Mouse (Mus musculus): ENCODE data around the gene Sncg. TPM values are rescaled to one million over a fixed set of nuclear protein-coding genes. Genes with fewer than 3 reads are reported as not detected.

Sncg gene
- total and polyA plus RNA-seq, 2 experiments from 2014 or later, result 0.31 to 0.92 TPM

GRCm38 (mm10) chr14:34375941-34376340 lies 1.4 kb upstream of the Sncg start:
- Histone ChIP-seq H3K9ac (replicated peaks; ENCODE audit: low read depth, low read length) (no peak overlapping the region), H3K4me1 (ENCODE audit: control insufficient read depth, insufficient read depth) (peaks cover 6% of the 10 kb centered on the region; the same call in 1 of the 2 replicates), H3K27me3 (ENCODE audit: control insufficient read depth, insufficient read depth, low read length) (no peaks in the 10 kb centered on the region), H3K36me3 (replicated peaks; ENCODE audit: control insufficient read depth, insufficient read depth, low read length) (no peaks in the 10 kb centered on the region), H3K4me2 (ENCODE audit: low read depth, low read length) (peak overlapping the region; percentile 51), H3K27ac (ENCODE audit: low read depth) (peak overlapping the region; percentile 67), H3K9me3 (replicated peaks; ENCODE audit: control insufficient read depth, low read length) (no peaks in the 10 kb centered on the region), H3K4me3 (ENCODE audit: low read depth, low read length) (peak overlapping the region; percentile 36)
- DNase-seq (ENCODE audit: low spot score) (no peak), ATAC-seq (ENCODE audit: insufficient read depth, low read depth) (no peak)
- no peak for TF ChIP-seq CTCF (IDR thresholded peaks at IDR 0.05; ENCODE audit: low read depth)
- no peak for TF ChIP-seq EP300 (IDR thresholded peaks at IDR 0.05; ENCODE audit: low read depth)
- WGBS, result 59% methylated on average over 5 of the region's 5 CpGs

- Histone ChIP-seq H3K27me3 (ENCODE audit: control insufficient read depth, insufficient read depth, low read length) (no peaks in the 10 kb centered on the region), H3K4me1 (ENCODE audit: control insufficient read depth, insufficient read depth) (peaks cover 6% of the 10 kb centered on the region; the same call in 1 of the 2 replicates), H3K9ac (replicated peaks; ENCODE audit: low read depth, low read length) (no peak within 1 kb of the TSS), H3K9me3 (replicated peaks; ENCODE audit: control insufficient read depth, low read length) (no peaks in the 10 kb centered on the region), H3K36me3 (replicated peaks; ENCODE audit: control insufficient read depth, insufficient read depth, low read length) (no peaks in the 10 kb centered on the region), H3K4me3 (ENCODE audit: low read depth, low read length) (peak within 1 kb of the TSS; percentile 36), H3K27ac (ENCODE audit: low read depth) (peak within 1 kb of the TSS; percentile 67), H3K4me2 (ENCODE audit: low read depth, low read length) (peak within 1 kb of the TSS; percentile 51)
- WGBS, result 66% methylated on average over 13 of the region's 13 CpGs
- ATAC-seq (ENCODE audit: insufficient read depth, low read depth) (no peak), DNase-seq (ENCODE audit: low spot score) (no peak)
- TF ChIP-seq CTCF (IDR thresholded peaks at IDR 0.05; ENCODE audit: low read depth), result no peak
- no peak for TF ChIP-seq EP300 (IDR thresholded peaks at IDR 0.05; ENCODE audit: low read depth)
Measured at GRCm38 (mm10) chr14:34375415-34375904, 871 bp upstream of the Sncg start, which contains the start of gene Mmrn2. Mmrn2 (plus strand) TSS chr14:34375465.

GRCm38 (mm10) chr14:34373581-34373980 lies 1.0 kb downstream of the Sncg start:
- H3K9ac ChIP-seq (replicated peaks; ENCODE audit: low read depth, low read length), result no peak overlapping the region
- H3K9me3 ChIP-seq (replicated peaks; ENCODE audit: control insufficient read depth, low read length), result no peaks in the 10 kb centered on the region
- peaks cover 5% of the 10 kb centered on the region; the same call in 1 of the 2 replicates for H3K4me1 ChIP-seq (ENCODE audit: control insufficient read depth, insufficient read depth)
- no peak for TF ChIP-seq EP300 (IDR thresholded peaks at IDR 0.05; ENCODE audit: low read depth)
- TF ChIP-seq CTCF (IDR thresholded peaks at IDR 0.05; ENCODE audit: low read depth), result no peak
- H3K4me2 ChIP-seq (ENCODE audit: low read depth, low read length), result no peak overlapping the region
- DNase-seq (ENCODE audit: low spot score) (no peak), ATAC-seq (ENCODE audit: insufficient read depth, low read depth) (no peak)
- H3K27me3 ChIP-seq (ENCODE audit: control insufficient read depth, insufficient read depth, low read length), result no peaks in the 10 kb centered on the region
- 82% methylated on average over 6 of the region's 6 CpGs for WGBS
- no peak overlapping the region for H3K27ac ChIP-seq (ENCODE audit: low read depth)
- H3K36me3 ChIP-seq (replicated peaks; ENCODE audit: control insufficient read depth, insufficient read depth, low read length), result no peaks in the 10 kb centered on the region
- no peak overlapping the region for H3K4me3 ChIP-seq (ENCODE audit: low read depth, low read length)

GRCm38 (mm10) chr14:34372646-34373045 lies 1.9 kb downstream of the Sncg start:
- DNase-seq (ENCODE audit: low spot score) (no peak), ATAC-seq (ENCODE audit: insufficient read depth, low read depth) (peak; percentile 25; the same call in 1 of the 2 replicates)
- H3K27me3 ChIP-seq (ENCODE audit: control insufficient read depth, insufficient read depth, low read length), result no peaks in the 10 kb centered on the region
- H3K4me1 ChIP-seq (ENCODE audit: control insufficient read depth, insufficient read depth), result no peaks in the 10 kb centered on the region
- no peak overlapping the region for H3K27ac ChIP-seq (ENCODE audit: low read depth)
- TF ChIP-seq CTCF (IDR thresholded peaks at IDR 0.05; ENCODE audit: low read depth) (peak; percentile 84), EP300 (IDR thresholded peaks at IDR 0.05; ENCODE audit: low read depth) (no peak)
- H3K36me3 ChIP-seq (replicated peaks; ENCODE audit: control insufficient read depth, insufficient read depth, low read length), result no peaks in the 10 kb centered on the region
- H3K9me3 ChIP-seq (replicated peaks; ENCODE audit: control insufficient read depth, low read length), result no peaks in the 10 kb centered on the region
- no peak overlapping the region for H3K9ac ChIP-seq (replicated peaks; ENCODE audit: low read depth, low read length)
- H3K4me2 ChIP-seq (ENCODE audit: low read depth, low read length), result no peak overlapping the region
- no peak overlapping the region for H3K4me3 ChIP-seq (ENCODE audit: low read depth, low read length)
- 83% methylated on average over 6 of the region's 6 CpGs for WGBS

- Histone ChIP-seq H3K36me3 (replicated peaks; ENCODE audit: control insufficient read depth, insufficient read depth, low read length) (no peaks in the 10 kb centered on the region), H3K4me2 (ENCODE audit: low read depth, low read length) (no peak overlapping the region), H3K27ac (ENCODE audit: low read depth) (no peak overlapping the region), H3K9me3 (replicated peaks; ENCODE audit: control insufficient read depth, low read length) (no peaks in the 10 kb centered on the region), H3K9ac (replicated peaks; ENCODE audit: low read depth, low read length) (no peak overlapping the region), H3K4me3 (ENCODE audit: low read depth, low read length) (no peak overlapping the region), H3K27me3 (ENCODE audit: control insufficient read depth, insufficient read depth, low read length) (no peaks in the 10 kb centered on the region), H3K4me1 (ENCODE audit: control insufficient read depth, insufficient read depth) (no peaks in the 10 kb centered on the region)
- 88% methylated on average over 2 of the region's 2 CpGs for WGBS
- TF ChIP-seq CTCF (IDR thresholded peaks at IDR 0.05; ENCODE audit: low read depth), result no peak
- TF ChIP-seq EP300 (IDR thresholded peaks at IDR 0.05; ENCODE audit: low read depth), result no peak
- DNase-seq (ENCODE audit: low spot score), result no peak
- no peak for ATAC-seq (ENCODE audit: insufficient read depth, low read depth)
Measured at GRCm38 (mm10) chr14:34371763-34372162, 2.8 kb downstream of the Sncg start.

GRCm38 (mm10) chr14:34370921-34371320 lies 3.7 kb downstream of the Sncg start:
- Histone ChIP-seq H3K9ac (replicated peaks; ENCODE audit: low read depth, low read length) (no peak overlapping the region), H3K27me3 (ENCODE audit: control insufficient read depth, insufficient read depth, low read length) (no peaks in the 10 kb centered on the region), H3K4me1 (ENCODE audit: control insufficient read depth, insufficient read depth) (no peaks in the 10 kb centered on the region), H3K4me2 (ENCODE audit: low read depth, low read length) (no peak overlapping the region), H3K27ac (ENCODE audit: low read depth) (no peak overlapping the region), H3K4me3 (ENCODE audit: low read depth, low read length) (no peak overlapping the region), H3K36me3 (replicated peaks; ENCODE audit: control insufficient read depth, insufficient read depth, low read length) (no peaks in the 10 kb centered on the region), H3K9me3 (replicated peaks; ENCODE audit: control insufficient read depth, low read length) (no peaks in the 10 kb centered on the region)
- ATAC-seq (ENCODE audit: insufficient read depth, low read depth), result no peak
- WGBS, result 76% methylated on average over 3 of the region's 3 CpGs
- TF ChIP-seq EP300 (IDR thresholded peaks at IDR 0.05; ENCODE audit: low read depth) (no peak), CTCF (IDR thresholded peaks at IDR 0.05; ENCODE audit: low read depth) (no peak)
- no peak for DNase-seq (ENCODE audit: low spot score)

Data from heart, postnatal 0 days (tissue).